Mouse (Mus musculus): ENCODE results near the gene Ddx60. TPM values are rescaled to one million over a fixed set of nuclear protein-coding genes. Genes with fewer than 3 reads are reported as not detected.

Gene Ddx60
- polyA plus RNA-seq, 1 experiment from 2014 or later: 1.1 TPM

GRCm38 (mm10) chr8:62060357-62060756, 132.5 kb downstream of the Ddx60 start:
- no peaks in the 10 kb centered on the region for H3K36me3 ChIP-seq (ENCODE audit: control insufficient read depth, insufficient read depth, low read length)
- no peak for ATAC-seq
- no peak overlapping the region for H3K27ac ChIP-seq (ENCODE audit: low read length)

GRCm38 (mm10) chr8:62068305-62068704, 140.4 kb downstream of the Ddx60 start:
- no peaks in the 10 kb centered on the region for H3K27me3 ChIP-seq (replicated peaks; ENCODE audit: control insufficient read depth, insufficient read depth, low read length)
- H3K4me3 ChIP-seq (ENCODE audit: low read length): no peak overlapping the region
- no peaks in the 10 kb centered on the region for H3K4me1 ChIP-seq (ENCODE audit: control insufficient read depth, insufficient read depth, low read length)
- no peaks in the 10 kb centered on the region for H3K36me3 ChIP-seq (ENCODE audit: control insufficient read depth, insufficient read depth, low read length)
- H3K9ac ChIP-seq (ENCODE audit: low read depth, low read length): no peak overlapping the region
- no peak overlapping the region for H3K4me2 ChIP-seq (ENCODE audit: low read depth, low read length)
- no peaks in the 10 kb centered on the region for H3K9me3 ChIP-seq (ENCODE audit: control insufficient read depth, low read length)
- ATAC-seq: no peak
- H3K27ac ChIP-seq (ENCODE audit: low read length): no peak overlapping the region

More at GRCm38 (mm10) chr8:62060357-62060756, 132.5 kb downstream of the Ddx60 start:
- Histone ChIP-seq H3K27me3 (replicated peaks; ENCODE audit: control insufficient read depth, insufficient read depth, low read length) (no peaks in the 10 kb centered on the region), H3K4me2 (ENCODE audit: low read depth, low read length) (no peak overlapping the region), H3K4me1 (ENCODE audit: control insufficient read depth, insufficient read depth, low read length) (no peaks in the 10 kb centered on the region), H3K9ac (ENCODE audit: low read depth, low read length) (no peak overlapping the region), H3K4me3 (ENCODE audit: low read length) (no peak overlapping the region), H3K9me3 (ENCODE audit: control insufficient read depth, low read length) (no peaks in the 10 kb centered on the region)

DNA sequence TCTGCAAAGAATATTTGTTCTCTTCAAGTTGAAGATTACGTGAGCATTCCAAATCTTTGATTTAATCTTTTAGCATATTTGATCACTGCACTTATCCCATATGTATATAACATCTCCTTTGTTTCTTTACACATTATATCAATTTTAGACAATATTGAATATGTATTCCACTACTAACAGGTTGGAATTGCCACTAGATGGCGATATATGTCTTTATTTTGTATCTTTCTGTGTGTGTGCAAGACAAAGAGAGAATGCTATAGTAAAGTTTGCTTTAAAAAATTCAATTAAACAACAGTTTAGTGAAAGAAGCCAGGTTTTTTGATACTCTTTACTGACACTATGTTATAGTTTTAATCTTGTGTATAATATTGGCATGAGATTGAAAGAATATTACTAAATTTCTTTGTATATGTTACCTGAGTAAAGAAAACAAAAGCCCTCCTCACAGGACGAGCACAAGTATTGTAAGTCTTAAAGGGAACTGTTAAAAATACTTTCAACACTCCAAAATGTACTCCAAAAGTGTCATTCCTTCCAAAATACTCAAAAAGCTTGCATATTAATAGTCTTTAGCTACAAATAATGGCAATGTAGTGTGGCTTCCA, 152.4 kb downstream of the Ddx60 start:
- WGBS: 40% methylated on average over 3 of the region's 3 CpGs
- ATAC-seq: no peak; the same call in 1 of the 2 replicates

DNA sequence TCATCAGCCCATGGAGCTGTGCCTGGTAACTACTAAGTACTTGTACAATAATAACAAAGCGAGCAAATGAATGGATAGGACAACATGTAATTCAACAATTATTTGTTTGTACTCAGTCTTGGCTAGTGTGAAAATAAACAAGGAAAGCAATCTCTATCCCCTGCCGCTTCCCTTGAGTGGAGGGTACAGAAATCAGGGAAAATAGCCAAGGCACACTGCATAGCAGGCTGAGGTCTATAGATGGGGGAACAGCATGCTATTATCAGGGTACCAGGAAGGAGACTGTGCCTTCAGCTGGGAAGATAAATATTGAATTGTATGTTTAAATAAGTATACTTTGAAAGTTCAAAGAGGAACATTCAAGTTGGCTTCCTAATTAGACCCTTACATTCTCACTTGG, 153.9 kb downstream of the Ddx60 start:
- no peaks in the 10 kb centered on the region for H3K27me3 ChIP-seq (replicated peaks; ENCODE audit: control insufficient read depth, insufficient read depth, low read length)
- H3K27ac ChIP-seq (ENCODE audit: low read length): no peak overlapping the region
- ATAC-seq: no peak
- no peaks in the 10 kb centered on the region for H3K4me1 ChIP-seq (ENCODE audit: control insufficient read depth, insufficient read depth, low read length)
- H3K4me2 ChIP-seq (ENCODE audit: low read depth, low read length): no peak overlapping the region
- 72% methylated on average over 2 of the region's 2 CpGs for WGBS
- H3K9ac ChIP-seq (ENCODE audit: low read depth, low read length): no peak overlapping the region
- no peak overlapping the region for H3K4me3 ChIP-seq (ENCODE audit: low read length)
- H3K36me3 ChIP-seq (ENCODE audit: control insufficient read depth, insufficient read depth, low read length): no peaks in the 10 kb centered on the region
- no peaks in the 10 kb centered on the region for H3K9me3 ChIP-seq (ENCODE audit: control insufficient read depth, low read length)

More for the DNA sequence above, 152.4 kb downstream of the Ddx60 start:
- Histone ChIP-seq H3K36me3 (ENCODE audit: control insufficient read depth, insufficient read depth, low read length) (no peaks in the 10 kb centered on the region), H3K27me3 (replicated peaks; ENCODE audit: control insufficient read depth, insufficient read depth, low read length) (no peaks in the 10 kb centered on the region), H3K9me3 (ENCODE audit: control insufficient read depth, low read length) (no peaks in the 10 kb centered on the region), H3K4me1 (ENCODE audit: control insufficient read depth, insufficient read depth, low read length) (no peaks in the 10 kb centered on the region), H3K4me2 (ENCODE audit: low read depth, low read length) (no peak overlapping the region), H3K4me3 (ENCODE audit: low read length) (no peak overlapping the region), H3K9ac (ENCODE audit: low read depth, low read length) (no peak overlapping the region), H3K27ac (ENCODE audit: low read length) (no peak overlapping the region)

Other genes with a start within 250 kb of the Ddx60 start
- 70.4 and 74.8 TPM in 2 replicates for gene Palld, start 25.4 kb upstream of the Ddx60 start, polyA plus RNA-seq (2015; fragmentation: Nextera tagmentation; extraction: Ambion mirVana)
- gene Anxa10, start 195.1 kb downstream of the Ddx60 start, polyA plus RNA-seq (2015; fragmentation: Nextera tagmentation; extraction: Ambion mirVana): 0.18 and 0.24 TPM in 2 replicates